In genomic region chr4:21321769-21322168, GRCm38 (mm10) we compare ENCODE assay signal across 26 mouse cellular contexts.
DNase-seq lines count a peak whose midpoint lies in the region; ATAC-seq and TF ChIP-seq lines count a peak whose summit lies in the region.
"Had no signal": no experiment of that assay in that cellular context is flagged by ENCODE, and none has a peak within 500 bp of the region (broad histone marks: within the 10 kb centered on the region; RNA-seq: fewer than 3 reads in every experiment).

No protein-coding gene starts in this region.

- H3K9ac ChIP-seq in forebrain, postnatal 0 days = no peak overlapping the region
- H3K9ac ChIP-seq in forebrain, embryonic 16.5 days (replicated peaks; ENCODE audit: low read depth, low read length) = no peak overlapping the region
- H3K9ac ChIP-seq: embryonic facial prominence, embryonic 13.5 days; embryonic facial prominence, embryonic 15.5 days; forebrain, embryonic 13.5 days; forebrain, embryonic 15.5 days had no signal

- H3K4me2 ChIP-seq in forebrain, postnatal 0 days (ENCODE audit: low read depth) = no peak overlapping the region
- no peak overlapping the region for H3K4me2 ChIP-seq in forebrain, embryonic 16.5 days (ENCODE audit: low read length)
- H3K4me2 ChIP-seq: embryonic facial prominence, embryonic 13.5 days; embryonic facial prominence, embryonic 15.5 days; forebrain, embryonic 13.5 days; forebrain, embryonic 15.5 days had no signal

- no peaks in the 10 kb centered on the region for H3K27me3 ChIP-seq in forebrain, postnatal 0 days (ENCODE audit: insufficient read depth, low read length)
- H3K27me3 ChIP-seq in forebrain, embryonic 16.5 days (replicated peaks; ENCODE audit: control insufficient read depth, insufficient read depth, low read length) = no peaks in the 10 kb centered on the region
- H3K27me3 ChIP-seq: CH12.LX; embryonic facial prominence, embryonic 13.5 days; embryonic facial prominence, embryonic 15.5 days; forebrain, embryonic 13.5 days; forebrain, embryonic 15.5 days; Patski had no signal

- peak; percentile 40 for ATAC-seq in forebrain, postnatal 0 days
- ATAC-seq in forebrain, embryonic 16.5 days = no peak
- no peak for ATAC-seq in erythroblast, adult 5-6 weeks (replicated peaks; ENCODE audit: low FRiP score, poor library complexity, severe bottlenecking)
- ATAC-seq: activated CD4-positive, CD25-positive, alpha-beta regulatory T cell, adult 4 months; CD4-positive, CD25-positive, alpha-beta regulatory T cell, adult 4 months; forebrain, embryonic 13.5 days; forebrain, embryonic 15.5 days; Patski had no signal

- H3K4me3 ChIP-seq in forebrain, postnatal 0 days (ENCODE audit: low read depth, low read length) = no peak overlapping the region
- H3K4me3 ChIP-seq in forebrain, embryonic 16.5 days (replicated peaks; ENCODE audit: low read length) = no peak overlapping the region
- H3K4me3 ChIP-seq: embryonic facial prominence, embryonic 13.5 days; embryonic facial prominence, embryonic 15.5 days; forebrain, embryonic 13.5 days; forebrain, embryonic 15.5 days had no signal

- WGBS in forebrain, postnatal 0 days = 24% methylated on average over 1 of the region's 1 CpGs
- WGBS in forebrain, embryonic 16.5 days = 40% methylated on average over 1 of the region's 1 CpGs

- TF ChIP-seq CTCF in forebrain, postnatal 0 days (IDR thresholded peaks at IDR 0.05; ENCODE audit: low read depth) = no peak

- H3K4me1 ChIP-seq in forebrain, postnatal 0 days (ENCODE audit: insufficient read depth) = no peaks in the 10 kb centered on the region
- no peaks in the 10 kb centered on the region for H3K4me1 ChIP-seq in forebrain, embryonic 16.5 days (replicated peaks; ENCODE audit: control insufficient read depth, insufficient read depth, low read length)
- H3K4me1 ChIP-seq: embryonic facial prominence, embryonic 13.5 days; embryonic facial prominence, embryonic 15.5 days; forebrain, embryonic 13.5 days; forebrain, embryonic 15.5 days had no signal

- H3K9me3 ChIP-seq in forebrain, postnatal 0 days (ENCODE audit: low read length) = no peaks in the 10 kb centered on the region
- H3K9me3 ChIP-seq in forebrain, embryonic 16.5 days (ENCODE audit: control insufficient read depth, low read length) = no peaks in the 10 kb centered on the region
- H3K9me3 ChIP-seq: embryonic facial prominence, embryonic 13.5 days; embryonic facial prominence, embryonic 15.5 days; forebrain, embryonic 13.5 days; forebrain, embryonic 15.5 days; G1E had no signal

- no peak overlapping the region for H3K27ac ChIP-seq in forebrain, postnatal 0 days (ENCODE audit: low read depth, low read length)
- no peak overlapping the region for H3K27ac ChIP-seq in forebrain, embryonic 16.5 days (ENCODE audit: low read length)
- H3K27ac ChIP-seq: embryonic facial prominence, embryonic 13.5 days; embryonic facial prominence, embryonic 15.5 days; forebrain, embryonic 13.5 days; forebrain, embryonic 15.5 days had no signal

- DNase-seq in forebrain, postnatal 0 days = no peak
- peak; percentile 12 for DNase-seq in left cerebral cortex, adult 11 months (ENCODE audit: low spot score)
- no peak for DNase-seq in left cerebral cortex, adult 9 months (ENCODE audit: low spot score in 2 of 2)
- DNase-seq in brain, adult 2 months (ENCODE audit: low read depth, low spot score) = peak; percentile 11
- DNase-seq in telencephalon, adult 2 months (ENCODE audit: low read depth, low spot score) = peak; percentile 17
- DNase-seq: adrenal gland, postnatal 10 days; adrenal gland, postnatal 25 days; B cell, adult 2 months; cerebellum, adult 11 months; cerebellum, adult 18-20 months; cerebellum, adult 8-10 months; cerebellum, adult 9-11 months; cerebellum, postnatal 14 days; cerebellum, postnatal 36 days; embryo, embryonic 11 days had no signal

- no peaks in the 10 kb centered on the region for H3K36me3 ChIP-seq in forebrain, postnatal 0 days (ENCODE audit: insufficient read depth)
- H3K36me3 ChIP-seq in forebrain, embryonic 16.5 days (ENCODE audit: control insufficient read depth, insufficient read depth) = no peaks in the 10 kb centered on the region
- H3K36me3 ChIP-seq: embryonic facial prominence, embryonic 13.5 days; embryonic facial prominence, embryonic 15.5 days; forebrain, embryonic 15.5 days; G1E had no signal

Comparison
In these comparisons a context has a peak if more than half of its experiments do, and no peak if none do; other contexts are left out.
1. DNase-seq: peak in left cerebral cortex, adult 11 months (single experiment), brain, adult 2 months (single experiment) and telencephalon, adult 2 months (single experiment); none in forebrain, postnatal 0 days (single experiment) and left cerebral cortex, adult 9 months (0 of 2).